Mouse (Mus musculus) 3T3-L1 (cell line): ENCODE measurements around the gene Rsrp1.

Experiments
- DNase-seq: peaks from one replicate; pipeline ENCODE4 v3.0.0-alpha.2; 2015; ENCODE audit warnings: low read depth, low spot score

The Rsrp1 gene

GRCm38 (mm10) chr4:134963021-134963776 lies 39.8 kb downstream of the Rsrp1 start:
- peak; percentile 27 for DNase-seq

GRCm38 (mm10) chr4:134967887-134968604 lies 44.7 kb downstream of the Rsrp1 start:
- no peak for DNase-seq

GRCm38 (mm10) chr4:134968605-134968976 lies 45.2 kb downstream of the Rsrp1 start:
- DNase-seq: no peak

GRCm38 (mm10) chr4:134975261-134975928 lies 52.0 kb downstream of the Rsrp1 start:
- DNase-seq: peak; percentile 17

- no peak for DNase-seq
These were observed 52.5 kb downstream of the Rsrp1 start for GRCm38 (mm10) chr4:134975929-134976308.
